Mouse (Mus musculus): ENCODE measurements around the gene Gpr137. TPM values are rescaled to one million over a fixed set of nuclear protein-coding genes. Genes with fewer than 3 reads are reported as not detected.

Gene Gpr137
- polyA plus RNA-seq, 1 experiment from 2014 or later = 26.7 TPM

GRCm38 (mm10) chr19:6970460-6971085 lies 28.3 kb upstream of the Gpr137 start:
- 0 out of 2 replicates have a peak overlapping the region, but pooled peaks have one; percentile 5 for H3K9ac ChIP-seq

DNA sequence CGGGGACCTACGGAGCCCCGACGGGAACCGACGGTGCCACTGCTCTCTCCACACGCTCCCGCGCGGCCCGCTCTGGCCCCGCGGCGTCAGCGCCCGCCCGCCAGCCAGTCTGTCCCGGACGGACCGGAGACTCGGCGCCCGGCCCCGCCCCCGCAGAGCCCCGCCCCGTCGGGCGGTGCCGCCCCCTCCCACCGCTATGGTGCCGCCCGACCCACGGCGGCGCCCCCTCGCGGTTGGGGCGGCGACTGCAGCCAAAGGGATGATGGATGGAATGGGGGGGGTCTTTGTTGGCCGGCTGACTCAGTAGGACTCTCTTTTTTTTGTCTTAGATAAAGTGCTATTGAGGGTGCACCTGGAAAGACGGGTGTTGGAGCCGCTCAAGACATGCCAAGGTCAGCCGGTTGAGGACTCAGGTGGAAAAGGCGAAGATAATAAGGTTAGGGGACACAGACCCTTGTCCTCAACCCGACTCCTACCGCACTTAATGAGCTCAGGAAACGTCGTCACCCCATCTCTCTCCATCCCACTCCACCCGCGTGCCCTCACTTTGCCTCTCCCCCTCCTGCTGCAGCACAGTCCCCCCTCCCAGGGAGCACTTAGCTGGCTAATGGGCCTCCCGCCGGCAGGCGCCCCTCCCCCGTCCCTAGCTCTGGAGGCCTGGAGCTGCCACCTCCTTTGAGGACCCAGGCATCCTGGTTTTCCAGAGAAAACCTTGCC lies 27.5 kb upstream of the Gpr137 start:
- Histone ChIP-seq H3K4me3 (replicated peaks) (peak overlapping the region; percentile 69), H3K4me1 (peaks cover 48% of the 10 kb centered on the region), H3K9ac (peak overlapping the region; percentile 45), H3K27me3 (replicated peaks) (no peaks in the 10 kb centered on the region), H3K9me3 (no peaks in the 10 kb centered on the region), H3K4me2 (peak overlapping the region; percentile 81), H3K27ac (peak overlapping the region; percentile 62), H3K36me3 (peaks cover 22% of the 10 kb centered on the region)
- ATAC-seq (ENCODE audit: insufficient read depth, low FRiP score, low read depth) = peak; percentile 65
- 1% methylated on average over 53 of the region's 55 CpGs for WGBS

More at GRCm38 (mm10) chr19:6970460-6971085, 28.3 kb upstream of the Gpr137 start:
- Histone ChIP-seq H3K4me3 (replicated peaks) (peak overlapping the region; percentile 69; the same call in 1 of the 2 replicates), H3K27ac (peak overlapping the region; percentile 49), H3K36me3 (peaks cover 15% of the 10 kb centered on the region), H3K27me3 (replicated peaks) (no peaks in the 10 kb centered on the region), H3K4me2 (peak overlapping the region; percentile 81), H3K4me1 (peaks cover 48% of the 10 kb centered on the region), H3K9me3 (no peaks in the 10 kb centered on the region)
- no peak for ATAC-seq (ENCODE audit: insufficient read depth, low FRiP score, low read depth)
- WGBS = 28% methylated on average over 11 of the region's 11 CpGs

DNA sequence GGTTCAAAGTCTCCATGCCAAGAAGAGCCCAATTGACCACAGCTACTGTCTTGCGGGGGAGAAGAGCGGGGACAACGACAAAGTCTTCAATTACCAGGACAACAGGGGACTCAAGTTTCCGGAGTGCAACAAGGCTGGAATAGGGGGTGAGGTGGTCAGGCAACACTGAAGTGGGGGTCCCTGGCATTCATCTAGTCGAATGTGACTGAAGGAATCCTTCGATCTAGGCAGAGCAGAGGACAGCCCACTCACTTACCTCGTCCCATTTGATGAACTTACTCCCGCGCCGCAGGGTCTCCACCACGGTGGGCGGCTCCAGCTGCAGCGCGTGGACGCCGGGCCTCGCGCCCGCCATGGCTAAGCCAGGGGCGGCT lies 27.0 kb upstream of the Gpr137 start:
- under 1% methylated on average over 20 of the region's 20 CpGs for WGBS
- peak overlapping the region; percentile 81 for H3K4me2 ChIP-seq
- H3K4me3 ChIP-seq (replicated peaks) = peak overlapping the region; percentile 69
- no peak for ATAC-seq (ENCODE audit: insufficient read depth, low FRiP score, low read depth)
- no peaks in the 10 kb centered on the region for H3K9me3 ChIP-seq
- H3K9ac ChIP-seq = peak overlapping the region; percentile 45
- no peaks in the 10 kb centered on the region for H3K27me3 ChIP-seq (replicated peaks)
- peaks cover 28% of the 10 kb centered on the region for H3K36me3 ChIP-seq
- peaks cover 48% of the 10 kb centered on the region for H3K4me1 ChIP-seq
- peak overlapping the region; percentile 62 for H3K27ac ChIP-seq

DNA sequence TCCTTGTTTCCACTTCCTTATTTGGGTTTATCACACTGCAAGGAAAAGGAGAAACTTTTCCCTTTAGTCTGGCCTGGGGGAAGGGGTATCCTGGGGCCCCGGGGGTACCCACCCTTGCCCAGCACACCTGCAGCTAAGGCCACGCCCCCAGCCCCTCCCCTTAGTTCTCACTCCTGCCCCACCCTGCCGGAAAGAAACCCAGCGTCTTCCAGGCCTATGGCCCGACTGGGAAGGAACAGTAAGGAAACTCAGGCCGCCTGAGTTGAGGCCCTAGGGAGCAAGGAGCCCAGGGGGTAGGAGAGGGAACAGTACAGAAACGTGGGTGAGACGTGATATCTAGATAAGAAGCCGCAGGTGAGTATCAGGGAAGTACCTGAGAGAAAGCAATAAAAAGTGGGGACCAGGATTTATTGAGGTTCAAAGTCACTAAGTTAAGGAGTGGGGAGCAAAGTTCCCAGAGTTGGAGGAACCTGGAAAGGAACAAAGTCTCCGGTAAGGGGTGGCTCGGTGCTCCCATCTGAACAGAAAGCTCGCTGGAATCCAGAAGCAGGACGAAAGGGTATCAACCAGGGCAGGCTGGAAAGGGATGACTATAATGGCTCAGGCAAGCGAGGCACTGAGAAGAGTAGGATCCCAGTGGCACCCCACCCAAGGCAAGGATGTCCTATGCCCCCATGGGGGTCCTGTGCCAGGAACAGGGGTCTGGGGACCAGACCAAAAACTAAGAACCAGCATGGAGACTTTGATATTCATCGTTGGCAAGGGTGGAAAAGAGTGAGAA lies 26.4 kb upstream of the Gpr137 start:
- peak overlapping the region; percentile 69 for H3K4me3 ChIP-seq (replicated peaks)
- H3K36me3 ChIP-seq = peaks cover 34% of the 10 kb centered on the region
- peak overlapping the region; percentile 45 for H3K9ac ChIP-seq
- peak overlapping the region; percentile 81 for H3K4me2 ChIP-seq
- H3K27me3 ChIP-seq (replicated peaks) = no peaks in the 10 kb centered on the region
- H3K9me3 ChIP-seq = no peaks in the 10 kb centered on the region
- peak overlapping the region; percentile 62 for H3K27ac ChIP-seq
- peak; percentile 42; the same call in 1 of the 2 replicates for ATAC-seq (ENCODE audit: insufficient read depth, low FRiP score, low read depth)
- WGBS = 9% methylated on average over 15 of the region's 15 CpGs
- H3K4me1 ChIP-seq = peaks cover 46% of the 10 kb centered on the region

DNA sequence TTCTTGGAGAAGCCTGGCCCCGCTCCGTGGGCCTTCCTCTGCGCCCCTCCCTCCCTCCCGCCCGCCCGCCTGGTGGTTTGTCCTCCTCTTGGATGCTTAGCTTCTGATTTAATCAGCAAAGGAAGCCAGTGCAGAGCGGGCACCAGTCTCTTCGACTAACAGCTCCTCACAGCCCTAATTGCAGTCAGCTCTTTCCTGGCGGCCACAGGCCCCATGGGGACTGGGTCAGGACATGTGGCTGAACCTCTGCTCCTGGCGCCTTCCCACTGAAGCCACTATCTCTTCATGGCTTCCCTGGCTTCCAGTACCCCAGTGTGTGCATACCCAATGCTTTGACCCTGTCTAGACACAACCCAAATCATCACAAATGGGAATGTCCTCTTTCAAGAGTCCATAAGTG lies 14.2 kb upstream of the Gpr137 start:
- no peak overlapping the region for H3K9ac ChIP-seq
- WGBS = 83% methylated on average over 10 of the region's 10 CpGs
- H3K4me1 ChIP-seq = peaks cover 12% of the 10 kb centered on the region
- no peak overlapping the region for H3K4me3 ChIP-seq (replicated peaks)
- no peak overlapping the region for H3K4me2 ChIP-seq
- H3K27ac ChIP-seq = no peak overlapping the region
- no peaks in the 10 kb centered on the region for H3K9me3 ChIP-seq
- no peak for ATAC-seq (ENCODE audit: insufficient read depth, low FRiP score, low read depth)
- no peaks in the 10 kb centered on the region for H3K27me3 ChIP-seq (replicated peaks)
- peaks cover 62% of the 10 kb centered on the region for H3K36me3 ChIP-seq

DNA sequence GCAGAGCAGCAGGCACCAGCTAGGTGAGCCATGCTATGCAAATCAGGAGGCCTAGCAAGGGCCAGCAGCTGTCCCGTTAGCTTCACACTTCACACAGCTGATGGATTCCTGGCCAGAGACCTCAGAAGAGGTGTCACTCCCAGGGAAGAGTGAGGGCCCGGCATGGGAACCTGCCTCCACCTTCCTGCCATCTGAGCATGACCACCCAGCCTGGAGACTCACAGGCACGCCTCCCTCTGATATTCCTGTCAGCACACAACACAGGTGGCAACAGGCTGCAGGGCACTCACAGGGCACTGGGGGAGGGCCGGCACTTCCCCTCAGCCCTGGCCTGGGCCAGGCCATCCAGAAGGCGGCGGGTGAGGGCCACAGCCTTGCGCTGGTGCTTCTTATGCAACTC lies 13.1 kb upstream of the Gpr137 start:
- H3K27me3 ChIP-seq (replicated peaks) = no peaks in the 10 kb centered on the region
- no peaks in the 10 kb centered on the region for H3K9me3 ChIP-seq
- H3K4me1 ChIP-seq = peaks cover 12% of the 10 kb centered on the region
- no peak overlapping the region for H3K27ac ChIP-seq
- no peak for ATAC-seq (ENCODE audit: insufficient read depth, low FRiP score, low read depth)
- peaks cover 57% of the 10 kb centered on the region for H3K36me3 ChIP-seq
- no peak overlapping the region for H3K4me3 ChIP-seq (replicated peaks)
- 62% methylated on average over 7 of the region's 7 CpGs for WGBS
- no peak overlapping the region for H3K4me2 ChIP-seq
- H3K9ac ChIP-seq = no peak overlapping the region

- H3K4me2 ChIP-seq = no peak overlapping the region
- H3K27me3 ChIP-seq (replicated peaks) = no peaks in the 10 kb centered on the region
- H3K4me3 ChIP-seq (replicated peaks) = no peak overlapping the region
- H3K36me3 ChIP-seq = peaks cover 45% of the 10 kb centered on the region
- ATAC-seq (ENCODE audit: insufficient read depth, low FRiP score, low read depth) = no peak
- no peak overlapping the region for H3K9ac ChIP-seq
- no peaks in the 10 kb centered on the region for H3K9me3 ChIP-seq
- no peak overlapping the region for H3K27ac ChIP-seq
- H3K4me1 ChIP-seq = peaks cover 15% of the 10 kb centered on the region
- WGBS = 49% methylated on average over 9 of the region's 9 CpGs
Measured at GRCm38 (mm10) chr19:6954046-6954445, 11.8 kb upstream of the Gpr137 start.

DNA sequence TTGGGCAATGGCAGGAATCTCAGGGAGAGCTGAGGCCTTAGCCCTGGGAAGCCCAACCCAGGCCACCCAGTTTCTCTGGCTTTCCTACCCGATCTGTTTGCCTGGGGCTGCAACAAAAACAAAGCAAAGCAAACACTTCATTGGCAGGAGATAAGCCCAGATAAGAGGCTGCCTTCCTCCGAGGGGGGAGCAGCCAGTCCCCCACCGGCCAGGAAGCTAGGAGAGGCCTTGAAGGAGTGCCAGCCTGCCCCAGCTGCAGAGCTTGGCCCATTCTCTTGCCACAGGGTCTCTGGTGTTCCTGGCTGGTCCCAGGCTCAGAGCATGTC lies 10.4 kb upstream of the Gpr137 start:
- H3K27ac ChIP-seq = peak overlapping the region; percentile 97
- no peaks in the 10 kb centered on the region for H3K27me3 ChIP-seq (replicated peaks)
- peak overlapping the region; percentile 4; the same call in 1 of the 2 replicates for H3K9ac ChIP-seq
- peaks cover 33% of the 10 kb centered on the region for H3K36me3 ChIP-seq
- peak overlapping the region; percentile 59 for H3K4me3 ChIP-seq (replicated peaks)
- ATAC-seq (ENCODE audit: insufficient read depth, low FRiP score, low read depth) = peak; percentile 29
- H3K9me3 ChIP-seq = no peaks in the 10 kb centered on the region
- peaks cover 15% of the 10 kb centered on the region for H3K4me1 ChIP-seq
- WGBS = 8% methylated on average over 3 of the region's 3 CpGs
- H3K4me2 ChIP-seq = peak overlapping the region; percentile 78

DNA sequence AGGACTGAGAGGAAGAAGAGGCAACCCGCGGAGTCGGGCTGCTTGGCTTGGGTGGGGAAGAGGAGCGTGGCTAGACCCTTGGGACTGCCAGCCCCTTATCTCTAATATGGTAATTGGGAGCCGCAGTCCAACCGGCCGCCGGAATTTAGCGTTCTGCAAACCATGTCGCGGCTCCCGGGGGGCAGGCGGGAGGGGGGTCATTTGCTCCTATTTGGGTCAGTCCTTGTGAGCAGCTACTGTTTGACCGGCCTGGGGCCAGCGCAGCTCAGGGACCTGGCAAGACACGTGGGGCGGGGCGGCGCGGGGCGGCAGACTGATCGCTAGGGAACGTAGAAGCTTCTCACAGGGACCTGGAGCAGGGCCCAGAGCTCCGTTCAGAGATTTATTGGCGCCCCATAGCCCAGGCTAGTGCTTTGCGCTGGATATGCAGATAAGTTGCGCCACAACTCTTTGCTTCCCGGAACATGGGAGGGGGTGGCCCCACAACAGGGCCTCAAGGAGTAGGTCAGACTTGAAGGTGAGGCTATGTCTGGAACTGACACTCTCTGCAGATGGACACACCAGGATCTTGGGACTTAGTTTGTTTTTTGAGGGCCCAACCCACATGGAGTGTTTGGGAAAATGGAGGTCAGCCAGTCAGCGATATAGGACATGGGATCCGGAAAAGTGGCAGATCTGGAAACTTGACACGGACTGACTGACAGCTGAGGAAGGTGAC lies 9.9 kb upstream of the Gpr137 start:
- H3K27me3 ChIP-seq (replicated peaks) = no peaks in the 10 kb centered on the region
- peak overlapping the region; percentile 97 for H3K27ac ChIP-seq
- peak overlapping the region; percentile 59 for H3K4me3 ChIP-seq (replicated peaks)
- ATAC-seq (ENCODE audit: insufficient read depth, low FRiP score, low read depth) = peak; percentile 29
- peaks cover 16% of the 10 kb centered on the region for H3K4me1 ChIP-seq
- H3K36me3 ChIP-seq = peaks cover 28% of the 10 kb centered on the region
- WGBS = 3% methylated on average over 31 of the region's 31 CpGs
- no peaks in the 10 kb centered on the region for H3K9me3 ChIP-seq
- peak overlapping the region; percentile 78 for H3K4me2 ChIP-seq
- peak overlapping the region; percentile 4 for H3K9ac ChIP-seq

- WGBS = under 1% methylated on average over 35 of the region's 35 CpGs
- H3K9ac ChIP-seq = peak overlapping the region; percentile 75
- H3K4me3 ChIP-seq (replicated peaks) = peak overlapping the region; percentile 59
- peaks cover 21% of the 10 kb centered on the region for H3K36me3 ChIP-seq
- no peaks in the 10 kb centered on the region for H3K9me3 ChIP-seq
- peak; percentile 72 for ATAC-seq (ENCODE audit: insufficient read depth, low FRiP score, low read depth)
- peaks cover 18% of the 10 kb centered on the region for H3K4me1 ChIP-seq
- H3K4me2 ChIP-seq = peak overlapping the region; percentile 78
- no peaks in the 10 kb centered on the region for H3K27me3 ChIP-seq (replicated peaks)
- peak overlapping the region; percentile 97 for H3K27ac ChIP-seq
Measured at GRCm38 (mm10) chr19:6951381-6951968, 9.2 kb upstream of the Gpr137 start.

- H3K9me3 ChIP-seq = no peaks in the 10 kb centered on the region
- WGBS = under 1% methylated on average over 28 of the region's 28 CpGs
- peak; percentile 15; the same call in 1 of the 2 replicates for ATAC-seq (ENCODE audit: insufficient read depth, low FRiP score, low read depth)
- peak overlapping the region; percentile 78 for H3K4me2 ChIP-seq
- peak overlapping the region; percentile 75 for H3K9ac ChIP-seq
- peaks cover 18% of the 10 kb centered on the region for H3K4me1 ChIP-seq
- peak overlapping the region; percentile 97 for H3K27ac ChIP-seq
- H3K27me3 ChIP-seq (replicated peaks) = no peaks in the 10 kb centered on the region
- H3K36me3 ChIP-seq = peaks cover 14% of the 10 kb centered on the region
- H3K4me3 ChIP-seq (replicated peaks) = peak overlapping the region; percentile 59
Measured at GRCm38 (mm10) chr19:6950613-6951153, 8.4 kb upstream of the Gpr137 start.
